Mouse (Mus musculus): Measurements from ENCODE around the gene Cacng8.

GRCm38 (mm10) chr7:3447026-3447425 is 56.5 kb downstream of the Cacng8 start:
- TF ChIP-seq POLR2A (IDR thresholded peaks at IDR 0.05; ENCODE audit: borderline replicate concordance, control insufficient read depth, low read depth, low read length) = no peak
- no peak for TF ChIP-seq CTCF (IDR thresholded peaks at IDR 0.05; ENCODE audit: control insufficient read depth, insufficient read depth, low read length)

Measured in bone marrow, adult 2 months (tissue).